Mouse (Mus musculus) A20 (cell line): ENCODE results near the gene Cacna1s.

Experiments used
- DNase-seq: peaks from one replicate; pipeline ENCODE4 v3.0.0-alpha.2; 2011; ENCODE audit warnings: low read depth, low spot score

Cacna1s gene

GRCm38 (mm10) chr1:136051465-136051864, 1.1 kb upstream of the Cacna1s start:
- peak; percentile 16 for DNase-seq

DNA sequence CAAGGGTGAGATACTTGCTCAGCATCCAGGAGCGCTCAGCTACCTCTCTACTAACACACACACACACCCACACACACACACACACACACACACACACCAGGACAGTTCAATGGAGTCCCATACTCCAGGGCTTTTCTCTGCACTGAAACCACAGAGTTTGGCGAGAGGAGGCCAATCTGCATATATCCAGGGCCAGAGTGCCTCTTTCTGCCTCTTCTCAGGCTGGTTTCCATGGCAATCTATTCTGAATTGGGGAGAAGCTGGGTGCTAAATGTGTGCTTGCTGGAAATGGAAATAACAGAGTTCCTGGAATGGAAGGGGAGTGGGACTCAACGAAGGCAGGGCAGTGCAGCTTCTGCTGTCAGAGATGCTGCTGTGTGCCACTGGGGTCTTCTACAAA, 3.2 kb downstream of the Cacna1s start:
- DNase-seq, result no peak

DNA sequence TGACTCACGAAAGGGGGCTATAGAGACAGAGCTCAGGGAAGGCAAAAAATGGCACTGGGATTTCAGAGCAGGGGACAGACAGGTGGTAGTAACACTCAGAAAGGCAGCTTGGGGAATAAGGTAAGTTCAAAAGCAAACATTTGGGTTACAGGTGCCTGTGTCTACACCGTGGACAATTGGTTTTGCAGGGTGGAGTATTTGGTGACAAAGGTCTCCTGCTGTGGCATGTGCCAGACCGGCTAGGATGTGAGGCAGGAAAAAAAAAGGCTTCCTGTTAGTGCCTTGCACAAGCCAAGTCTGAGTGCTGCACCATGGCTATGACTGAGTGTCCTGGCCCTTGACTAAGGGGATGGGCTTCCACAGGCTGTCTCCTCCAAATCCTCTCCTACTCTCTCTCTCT, 6.0 kb downstream of the Cacna1s start:
- DNase-seq, result no peak

DNA sequence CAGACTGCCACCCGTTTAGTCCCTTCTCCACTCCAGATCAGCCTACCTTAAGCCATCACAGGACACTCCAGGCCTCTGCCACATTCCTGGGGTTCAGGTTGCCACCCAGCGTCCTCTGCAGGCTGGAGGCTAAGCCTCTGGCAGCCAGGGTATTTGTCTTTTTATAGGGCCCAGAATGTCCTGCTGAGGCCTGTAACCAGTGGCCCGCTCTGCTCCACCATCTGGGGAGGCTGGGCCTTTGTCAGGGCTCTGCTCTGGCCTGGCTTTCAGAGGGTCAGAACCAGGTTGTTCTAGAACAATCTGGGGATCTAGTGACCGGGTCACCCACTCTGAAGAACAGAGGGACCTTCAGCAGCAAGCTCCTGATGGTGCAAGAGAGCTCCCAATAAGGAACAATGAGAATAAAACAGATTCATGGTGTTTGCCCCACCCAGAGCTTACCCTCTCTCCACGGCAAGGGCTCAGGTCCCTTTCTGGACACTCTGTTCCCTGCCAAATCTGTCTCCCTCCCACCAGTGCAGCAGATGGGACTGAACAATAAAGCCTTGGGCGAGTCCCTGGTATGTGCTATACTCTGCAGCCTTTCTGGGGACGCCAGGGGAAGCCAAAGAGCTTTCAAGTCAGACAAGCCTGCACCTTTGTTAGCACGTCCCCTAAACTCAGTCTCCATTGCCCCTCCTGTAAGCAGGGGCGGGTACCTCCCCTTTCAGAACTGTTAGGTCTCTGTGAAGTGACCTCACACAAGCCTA, 8.7 kb downstream of the Cacna1s start:
- DNase-seq, result no peak

DNA sequence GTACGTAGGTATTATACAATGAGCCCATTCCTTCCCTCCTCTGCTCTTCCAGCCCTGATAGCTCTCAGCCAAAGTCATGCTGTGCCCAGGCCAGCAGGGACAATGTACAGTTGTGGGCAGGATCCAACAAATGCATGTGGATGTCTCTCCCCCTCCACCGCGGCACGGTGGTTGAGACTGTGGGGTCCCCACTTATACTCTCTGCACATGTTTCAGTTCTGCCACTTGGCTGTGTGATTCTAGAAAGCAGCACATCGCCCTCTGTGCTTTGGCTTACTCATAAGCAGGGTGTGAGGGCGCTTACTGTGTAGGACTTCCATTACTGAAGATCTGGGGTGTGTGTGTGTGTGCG, 9.2 kb downstream of the Cacna1s start:
- DNase-seq, result no peak

- DNase-seq, result no peak
These were observed 11.4 kb downstream of the Cacna1s start for GRCm38 (mm10) chr1:136063991-136064390.

DNA sequence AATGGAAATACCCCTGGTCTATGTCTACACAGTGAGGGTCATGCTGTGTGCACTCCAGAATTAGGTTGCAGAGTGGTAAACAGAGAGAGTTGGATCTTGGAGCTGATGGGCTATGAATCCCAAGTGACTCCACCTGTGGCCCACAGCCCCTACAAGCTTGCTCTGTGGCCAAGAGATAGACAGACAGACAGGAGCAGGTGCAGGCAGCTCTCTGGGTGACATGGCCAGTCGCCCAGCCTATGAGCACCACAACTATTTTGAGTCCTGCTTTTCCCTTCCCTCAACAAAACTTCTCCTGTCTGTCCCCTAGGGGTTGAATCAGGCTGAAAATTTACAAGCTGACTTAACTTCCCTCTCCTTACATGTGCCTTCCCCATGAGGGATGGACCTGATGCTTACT, 14.1 kb downstream of the Cacna1s start:
- DNase-seq, result no peak

GRCm38 (mm10) chr1:136067579-136067978, 15.0 kb downstream of the Cacna1s start:
- no peak for DNase-seq

- peak; percentile 48 for DNase-seq
These were observed 23.5 kb downstream of the Cacna1s start for GRCm38 (mm10) chr1:136076086-136076485.

DNA sequence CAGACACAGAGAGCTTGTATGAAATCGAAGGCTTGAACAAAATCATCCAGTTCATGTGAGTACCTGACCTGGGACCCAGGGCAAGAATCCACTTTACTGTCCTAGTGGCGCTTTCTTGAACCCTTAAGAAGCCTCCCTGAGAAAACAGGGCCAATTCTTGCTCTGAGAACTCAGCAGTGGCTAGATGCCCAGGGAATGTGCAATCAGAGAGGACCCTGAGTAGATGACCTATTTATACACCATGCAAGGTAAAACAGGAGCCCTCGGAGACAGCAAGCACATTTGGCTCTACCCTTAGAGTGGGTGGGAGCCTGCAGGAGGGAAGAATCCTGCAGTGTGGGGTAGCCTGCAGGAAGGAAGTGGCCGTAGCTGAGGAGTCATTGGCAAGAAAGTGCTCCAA, 25.1 kb downstream of the Cacna1s start:
- no peak for DNase-seq

GRCm38 (mm10) chr1:136081161-136081560, 28.6 kb downstream of the Cacna1s start:
- DNase-seq, result no peak

- DNase-seq, result no peak
These were observed 33.6 kb downstream of the Cacna1s start for GRCm38 (mm10) chr1:136085988-136086685.

GRCm38 (mm10) chr1:136089368-136090165, 37.0 kb downstream of the Cacna1s start:
- DNase-seq, result no peak

DNA sequence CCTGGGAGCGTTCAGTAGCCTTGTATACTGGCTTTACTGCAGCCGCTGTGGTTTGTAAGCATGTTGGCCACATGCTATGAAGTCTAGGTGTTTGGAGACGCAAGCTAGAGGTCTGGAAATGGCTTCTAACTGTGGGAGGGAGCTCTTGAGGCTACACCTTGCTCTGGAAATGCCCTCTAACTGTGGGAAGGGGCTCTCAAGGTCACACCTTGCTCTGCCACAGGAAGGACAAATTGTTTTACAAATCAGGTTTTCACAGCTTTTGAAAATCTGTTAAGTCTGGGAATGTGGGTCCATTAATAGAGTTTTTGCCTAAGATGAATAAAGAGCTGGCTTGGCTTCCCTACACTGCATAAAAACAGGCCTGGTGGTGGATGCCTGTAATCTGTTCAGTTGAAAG, 41.2 kb downstream of the Cacna1s start:
- DNase-seq, result no peak

GRCm38 (mm10) chr1:136094807-136095206, 42.3 kb downstream of the Cacna1s start:
- no peak for DNase-seq

- no peak for DNase-seq
These were observed 49.5 kb downstream of the Cacna1s start for GRCm38 (mm10) chr1:136102094-136102493.

GRCm38 (mm10) chr1:136102551-136102950, 50.0 kb downstream of the Cacna1s start:
- DNase-seq, result no peak

GRCm38 (mm10) chr1:136102981-136103380, 50.4 kb downstream of the Cacna1s start:
- no peak for DNase-seq

GRCm38 (mm10) chr1:136103696-136104095, 51.1 kb downstream of the Cacna1s start:
- no peak for DNase-seq

- DNase-seq, result no peak
These were observed 52.2 kb downstream of the Cacna1s start for GRCm38 (mm10) chr1:136104741-136105140.

DNA sequence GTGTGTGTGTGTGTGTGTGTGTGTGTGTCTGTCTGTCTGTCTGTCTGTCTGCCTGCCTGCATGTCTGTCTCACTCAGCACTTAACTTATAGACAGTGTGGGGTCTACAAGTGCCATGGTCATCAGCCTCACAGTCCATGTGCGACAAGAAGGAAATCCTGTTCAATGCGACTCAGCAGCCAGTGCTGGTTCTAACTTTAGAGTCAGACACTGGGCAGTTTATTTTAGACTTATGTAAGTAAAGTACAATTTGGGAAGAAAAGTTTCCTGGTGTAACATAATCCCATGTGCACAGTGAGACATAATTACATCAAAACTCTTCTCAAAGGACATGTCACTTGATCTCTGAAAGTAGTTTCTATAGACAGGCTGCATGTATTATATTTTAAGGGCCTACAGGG, 56.9 kb downstream of the Cacna1s start:
- DNase-seq, result no peak

GRCm38 (mm10) chr1:136116183-136116582, 63.6 kb downstream of the Cacna1s start:
- DNase-seq, result peak; percentile 80
